Mouse (Mus musculus): Measurements from ENCODE around the gene Ckb. TPM values are rescaled to one million over a fixed set of nuclear protein-coding genes. Genes with fewer than 3 reads are reported as not detected.

Gene Ckb
- polyA plus RNA-seq, 1 experiment from 2014 or later, result 44.8 TPM

- H3K4me3 ChIP-seq (ENCODE audit: low read depth, low read length), result no peak overlapping the region
- no peaks in the 10 kb centered on the region for H3K27me3 ChIP-seq (ENCODE audit: control insufficient read depth, insufficient read depth, low read depth, low read length)
- H3K36me3 ChIP-seq (ENCODE audit: control insufficient read depth, insufficient read depth), result peaks cover 16% of the 10 kb centered on the region
- no peaks in the 10 kb centered on the region for H3K9me3 ChIP-seq (replicated peaks; ENCODE audit: control insufficient read depth, low read length)
- 0 out of 2 replicates have a peak, but pooled peaks have one; percentile 27 for ATAC-seq (ENCODE audit: low read depth)
- H3K4me2 ChIP-seq (ENCODE audit: low read depth, low read length), result no peak overlapping the region
- WGBS (ENCODE audit: insufficient replicate concordance), result 61% methylated on average over 15 of the region's 15 CpGs
- no peak overlapping the region for H3K9ac ChIP-seq (ENCODE audit: low read depth, low read length)
- H3K27ac ChIP-seq (ENCODE audit: low read length), result no peak overlapping the region
- H3K4me1 ChIP-seq (ENCODE audit: control insufficient read depth, low read depth, low read length), result no peaks in the 10 kb centered on the region
Observed at GRCm38 (mm10) chr12:111705186-111705973, 33.2 kb upstream of the Ckb start.

GRCm38 (mm10) chr12:111704609-111705008 is 32.5 kb upstream of the Ckb start:
- H3K4me2 ChIP-seq (ENCODE audit: low read depth, low read length), result no peak overlapping the region
- H3K27ac ChIP-seq (ENCODE audit: low read length), result no peak overlapping the region
- no peaks in the 10 kb centered on the region for H3K4me1 ChIP-seq (ENCODE audit: control insufficient read depth, low read depth, low read length)
- ATAC-seq (ENCODE audit: low read depth), result no peak
- WGBS (ENCODE audit: insufficient replicate concordance), result 64% methylated on average over 9 of the region's 9 CpGs
- H3K4me3 ChIP-seq (ENCODE audit: low read depth, low read length), result no peak overlapping the region
- H3K27me3 ChIP-seq (ENCODE audit: control insufficient read depth, insufficient read depth, low read depth, low read length), result no peaks in the 10 kb centered on the region
- peaks cover 10% of the 10 kb centered on the region for H3K36me3 ChIP-seq (ENCODE audit: control insufficient read depth, insufficient read depth)
- H3K9ac ChIP-seq (ENCODE audit: low read depth, low read length), result no peak overlapping the region
- no peaks in the 10 kb centered on the region for H3K9me3 ChIP-seq (replicated peaks; ENCODE audit: control insufficient read depth, low read length)

GRCm38 (mm10) chr12:111703301-111703700 is 31.2 kb upstream of the Ckb start:
- Histone ChIP-seq H3K4me3 (ENCODE audit: low read depth, low read length) (no peak overlapping the region), H3K36me3 (ENCODE audit: control insufficient read depth, insufficient read depth) (no peaks in the 10 kb centered on the region), H3K27me3 (ENCODE audit: control insufficient read depth, insufficient read depth, low read depth, low read length) (no peaks in the 10 kb centered on the region), H3K4me1 (ENCODE audit: control insufficient read depth, low read depth, low read length) (no peaks in the 10 kb centered on the region), H3K4me2 (ENCODE audit: low read depth, low read length) (no peak overlapping the region), H3K27ac (ENCODE audit: low read length) (no peak overlapping the region), H3K9ac (ENCODE audit: low read depth, low read length) (no peak overlapping the region), H3K9me3 (replicated peaks; ENCODE audit: control insufficient read depth, low read length) (no peaks in the 10 kb centered on the region)
- no peak for ATAC-seq (ENCODE audit: low read depth)
- WGBS (ENCODE audit: insufficient replicate concordance), result 59% methylated on average over 3 of the region's 3 CpGs

- Histone ChIP-seq H3K27ac (ENCODE audit: low read length) (no peak overlapping the region), H3K9ac (ENCODE audit: low read depth, low read length) (no peak overlapping the region), H3K4me2 (ENCODE audit: low read depth, low read length) (no peak overlapping the region), H3K4me3 (ENCODE audit: low read depth, low read length) (no peak overlapping the region), H3K4me1 (ENCODE audit: control insufficient read depth, low read depth, low read length) (no peaks in the 10 kb centered on the region), H3K27me3 (ENCODE audit: control insufficient read depth, insufficient read depth, low read depth, low read length) (no peaks in the 10 kb centered on the region), H3K36me3 (ENCODE audit: control insufficient read depth, insufficient read depth) (no peaks in the 10 kb centered on the region), H3K9me3 (replicated peaks; ENCODE audit: control insufficient read depth, low read length) (no peaks in the 10 kb centered on the region)
- WGBS (ENCODE audit: insufficient replicate concordance), result 59% methylated on average over 9 of the region's 9 CpGs
- no peak for ATAC-seq (ENCODE audit: low read depth)
Observed at GRCm38 (mm10) chr12:111700920-111701458, 28.9 kb upstream of the Ckb start.

GRCm38 (mm10) chr12:111699542-111699941 is 27.4 kb upstream of the Ckb start:
- no peak overlapping the region for H3K27ac ChIP-seq (ENCODE audit: low read length)
- ATAC-seq (ENCODE audit: low read depth), result no peak
- H3K4me1 ChIP-seq (ENCODE audit: control insufficient read depth, low read depth, low read length), result peaks cover 3% of the 10 kb centered on the region; the same call in 1 of the 2 replicates
- H3K4me2 ChIP-seq (ENCODE audit: low read depth, low read length), result no peak overlapping the region
- H3K9ac ChIP-seq (ENCODE audit: low read depth, low read length), result no peak overlapping the region
- no peaks in the 10 kb centered on the region for H3K27me3 ChIP-seq (ENCODE audit: control insufficient read depth, insufficient read depth, low read depth, low read length)
- H3K4me3 ChIP-seq (ENCODE audit: low read depth, low read length), result no peak overlapping the region
- H3K36me3 ChIP-seq (ENCODE audit: control insufficient read depth, insufficient read depth), result no peaks in the 10 kb centered on the region
- WGBS (ENCODE audit: insufficient replicate concordance), result 64% methylated on average over 4 of the region's 4 CpGs
- H3K9me3 ChIP-seq (replicated peaks; ENCODE audit: control insufficient read depth, low read length), result no peaks in the 10 kb centered on the region

- no peak overlapping the region for H3K27ac ChIP-seq (ENCODE audit: low read length)
- no peaks in the 10 kb centered on the region for H3K36me3 ChIP-seq (ENCODE audit: control insufficient read depth, insufficient read depth)
- peaks cover 10% of the 10 kb centered on the region for H3K4me1 ChIP-seq (ENCODE audit: control insufficient read depth, low read depth, low read length)
- no peak for ATAC-seq (ENCODE audit: low read depth)
- H3K27me3 ChIP-seq (ENCODE audit: control insufficient read depth, insufficient read depth, low read depth, low read length), result no peaks in the 10 kb centered on the region
- 69% methylated on average over 6 of the region's 6 CpGs for WGBS (ENCODE audit: insufficient replicate concordance)
- no peak overlapping the region for H3K9ac ChIP-seq (ENCODE audit: low read depth, low read length)
- no peak overlapping the region for H3K4me3 ChIP-seq (ENCODE audit: low read depth, low read length)
- no peak overlapping the region for H3K4me2 ChIP-seq (ENCODE audit: low read depth, low read length)
- no peaks in the 10 kb centered on the region for H3K9me3 ChIP-seq (replicated peaks; ENCODE audit: control insufficient read depth, low read length)
Observed at GRCm38 (mm10) chr12:111698346-111698913, 26.3 kb upstream of the Ckb start.

GRCm38 (mm10) chr12:111697708-111698107 is 25.6 kb upstream of the Ckb start:
- WGBS (ENCODE audit: insufficient replicate concordance), result 48% methylated on average over 4 of the region's 4 CpGs
- Histone ChIP-seq H3K27ac (ENCODE audit: low read length) (no peak overlapping the region), H3K9me3 (replicated peaks; ENCODE audit: control insufficient read depth, low read length) (no peaks in the 10 kb centered on the region), H3K4me2 (ENCODE audit: low read depth, low read length) (no peak overlapping the region), H3K36me3 (ENCODE audit: control insufficient read depth, insufficient read depth) (no peaks in the 10 kb centered on the region), H3K4me1 (ENCODE audit: control insufficient read depth, low read depth, low read length) (peaks cover 12% of the 10 kb centered on the region), H3K9ac (ENCODE audit: low read depth, low read length) (no peak overlapping the region), H3K4me3 (ENCODE audit: low read depth, low read length) (no peak overlapping the region), H3K27me3 (ENCODE audit: control insufficient read depth, insufficient read depth, low read depth, low read length) (no peaks in the 10 kb centered on the region)
- no peak for ATAC-seq (ENCODE audit: low read depth)

- H3K4me3 ChIP-seq (ENCODE audit: low read depth, low read length), result no peak overlapping the region
- H3K9ac ChIP-seq (ENCODE audit: low read depth, low read length), result no peak overlapping the region
- no peak overlapping the region for H3K4me2 ChIP-seq (ENCODE audit: low read depth, low read length)
- no peaks in the 10 kb centered on the region for H3K9me3 ChIP-seq (replicated peaks; ENCODE audit: control insufficient read depth, low read length)
- H3K36me3 ChIP-seq (ENCODE audit: control insufficient read depth, insufficient read depth), result no peaks in the 10 kb centered on the region
- WGBS (ENCODE audit: insufficient replicate concordance), result 28% methylated on average over 6 of the region's 6 CpGs
- ATAC-seq (ENCODE audit: low read depth), result no peak
- no peak overlapping the region for H3K27ac ChIP-seq (ENCODE audit: low read length)
- no peaks in the 10 kb centered on the region for H3K27me3 ChIP-seq (ENCODE audit: control insufficient read depth, insufficient read depth, low read depth, low read length)
- peaks cover 14% of the 10 kb centered on the region for H3K4me1 ChIP-seq (ENCODE audit: control insufficient read depth, low read depth, low read length)
Observed at GRCm38 (mm10) chr12:111696239-111696638, 24.1 kb upstream of the Ckb start.
